ENCODE assay signal across 8 mouse cellular contexts in genomic region chr8:117172904-117173303, GRCm38 (mm10). TPM values are rescaled to one million over a fixed set of nuclear protein-coding genes. Genes with fewer than 3 reads are reported as not detected.
DNase-seq lines count a peak whose midpoint lies in the region; ATAC-seq and TF ChIP-seq lines count a peak whose summit lies in the region.

No protein-coding gene starts in this region.

- TF ChIP-seq POLR2A in heart, adult 2 months (IDR thresholded peaks at IDR 0.05; ENCODE audit: insufficient read depth, low read depth, low read length) = no peak

- no peak for DNase-seq in liver, embryonic 14.5 days (ENCODE audit: low read depth in 3 of 3, low spot score in 3 of 3)
- peak; percentile 50 for DNase-seq in adrenal gland, postnatal 25 days
- peak; percentile 55 for DNase-seq in heart, adult 2 months
- no peak for DNase-seq in left cerebral cortex, adult 18-20 months (ENCODE audit: low spot score in 2 of 2)
- DNase-seq in midbrain, embryonic 10.5 days (ENCODE audit: low spot score) = no peak

- no peaks in the 10 kb centered on the region for H3K9me3 ChIP-seq in liver, embryonic 14.5 days (ENCODE audit: control insufficient read depth, low read length)
- H3K9me3 ChIP-seq in liver, embryonic 12.5 days (replicated peaks) = no peaks in the 10 kb centered on the region
- H3K9me3 ChIP-seq in kidney, embryonic 16.5 days (ENCODE audit: low read length) = no peaks in the 10 kb centered on the region
- H3K9me3 ChIP-seq in stomach, embryonic 14.5 days (ENCODE audit: control insufficient read depth, low read depth, low read length) = no peaks in the 10 kb centered on the region
- no peaks in the 10 kb centered on the region for H3K9me3 ChIP-seq in midbrain, embryonic 10.5 days (replicated peaks)

- ATAC-seq in liver, embryonic 14.5 days (ENCODE audit: insufficient read depth) = no peak
- no peak for ATAC-seq in liver, embryonic 12.5 days
- ATAC-seq in kidney, embryonic 16.5 days (ENCODE audit: low FRiP score, low TSS enrichment) = 0 out of 2 replicates have a peak, but pooled peaks have one; percentile 39
- no peak for ATAC-seq in stomach, embryonic 14.5 days (ENCODE audit: insufficient number of reproducible peaks, insufficient read depth, low FRiP score, low read depth)

- intact Hi-C loops in heart, adult 2 months (cut with DNase I) = no loop called here

- TF ChIP-seq CTCF in liver, embryonic 14.5 days (IDR thresholded peaks at IDR 0.05; ENCODE audit: low read depth) = peak; percentile 35; the same call in 1 of the 2 replicates
- TF ChIP-seq CTCF in heart, adult 2 months (IDR thresholded peaks at IDR 0.05) = peak; percentile 65

- no peaks in the 10 kb centered on the region for H3K79me2 ChIP-seq in heart, adult 2 months (replicated peaks; ENCODE audit: control insufficient read depth, insufficient read depth, low read length)

- H3K27me3 ChIP-seq in liver, embryonic 14.5 days (ENCODE audit: control insufficient read depth, insufficient read depth, low read length) = no peaks in the 10 kb centered on the region
- no peaks in the 10 kb centered on the region for H3K27me3 ChIP-seq in liver, embryonic 12.5 days (replicated peaks)
- no peaks in the 10 kb centered on the region for H3K27me3 ChIP-seq in heart, adult 2 months (ENCODE audit: control insufficient read depth, insufficient read depth, low read length)
- no peaks in the 10 kb centered on the region for H3K27me3 ChIP-seq in kidney, embryonic 16.5 days (ENCODE audit: insufficient read depth, low read length)
- no peaks in the 10 kb centered on the region for H3K27me3 ChIP-seq in stomach, embryonic 14.5 days (ENCODE audit: control insufficient read depth, insufficient read depth, low read length)
- no peaks in the 10 kb centered on the region for H3K27me3 ChIP-seq in midbrain, embryonic 10.5 days (ENCODE audit: low read depth, poor library complexity, severe bottlenecking)

- no peak overlapping the region for H3K27ac ChIP-seq in liver, embryonic 14.5 days
- no peak overlapping the region for H3K27ac ChIP-seq in liver, embryonic 12.5 days
- H3K27ac ChIP-seq in heart, adult 2 months = no peak overlapping the region
- H3K27ac ChIP-seq in kidney, embryonic 16.5 days (ENCODE audit: low read length) = no peak overlapping the region
- H3K27ac ChIP-seq in stomach, embryonic 14.5 days (ENCODE audit: low read length) = 0 out of 2 replicates have a peak overlapping the region, but pooled peaks have one; percentile 15
- no peak overlapping the region for H3K27ac ChIP-seq in midbrain, embryonic 10.5 days (replicated peaks)

- H3K4me1 ChIP-seq in liver, embryonic 14.5 days (replicated peaks; ENCODE audit: control insufficient read depth in 2 of 2, insufficient read depth in 2 of 2, low read length in 1 of 2) = peaks cover 3 to 11% of the 10 kb centered on the region in 2 experiments
- H3K4me1 ChIP-seq in liver, embryonic 12.5 days = peaks cover 38% of the 10 kb centered on the region
- peaks cover 2% of the 10 kb centered on the region for H3K4me1 ChIP-seq in heart, adult 2 months (ENCODE audit: control insufficient read depth, insufficient read depth, low read length)
- H3K4me1 ChIP-seq in kidney, embryonic 16.5 days (ENCODE audit: insufficient read depth, low read length) = 0 out of 2 replicates have a peak, but pooled peaks cover 12% of the 10 kb centered on the region
- peaks cover 5% of the 10 kb centered on the region for H3K4me1 ChIP-seq in stomach, embryonic 14.5 days (ENCODE audit: control insufficient read depth, insufficient read depth, low read length)
- H3K4me1 ChIP-seq in midbrain, embryonic 10.5 days = no peaks in the 10 kb centered on the region

- no peak for TF ChIP-seq EP300 in liver, embryonic 14.5 days (IDR thresholded peaks at IDR 0.05; ENCODE audit: low read depth)
- no peak for TF ChIP-seq EP300 in heart, adult 2 months (IDR thresholded peaks at IDR 0.05; ENCODE audit: insufficient read depth, low read depth, low read length)

- H3K4me2 ChIP-seq in liver, embryonic 14.5 days (ENCODE audit: low read depth) = no peak overlapping the region
- H3K4me2 ChIP-seq in liver, embryonic 12.5 days = no peak overlapping the region
- no peak overlapping the region for H3K4me2 ChIP-seq in kidney, embryonic 16.5 days (replicated peaks; ENCODE audit: low read depth, low read length)
- no peak overlapping the region for H3K4me2 ChIP-seq in stomach, embryonic 14.5 days (replicated peaks; ENCODE audit: low read depth, low read length)

- H3K9ac ChIP-seq in liver, embryonic 14.5 days (replicated peaks) = no peak overlapping the region
- H3K9ac ChIP-seq in liver, embryonic 12.5 days = no peak overlapping the region
- H3K9ac ChIP-seq in heart, adult 2 months (ENCODE audit: low read depth, low read length) = no peak overlapping the region
- no peak overlapping the region for H3K9ac ChIP-seq in kidney, embryonic 16.5 days (replicated peaks; ENCODE audit: low read length)
- no peak overlapping the region for H3K9ac ChIP-seq in stomach, embryonic 14.5 days (replicated peaks; ENCODE audit: low read depth, low read length)

- H3K4me3 ChIP-seq in liver, embryonic 14.5 days (ENCODE audit: insufficient read depth in 1 of 2, low read depth in 2 of 2, low read length in 2 of 2) = no peak overlapping the region
- H3K4me3 ChIP-seq in liver, embryonic 12.5 days = no peak overlapping the region
- H3K4me3 ChIP-seq in heart, adult 2 months = no peak overlapping the region
- no peak overlapping the region for H3K4me3 ChIP-seq in kidney, embryonic 16.5 days (ENCODE audit: low read length)
- no peak overlapping the region for H3K4me3 ChIP-seq in stomach, embryonic 14.5 days (ENCODE audit: low read depth, low read length)
- H3K4me3 ChIP-seq in midbrain, embryonic 10.5 days = no peak overlapping the region

- no peaks in the 10 kb centered on the region for H3K36me3 ChIP-seq in liver, embryonic 14.5 days (replicated peaks; ENCODE audit: control insufficient read depth, insufficient read depth, low read depth)
- H3K36me3 ChIP-seq in liver, embryonic 12.5 days = peaks cover 14% of the 10 kb centered on the region
- H3K36me3 ChIP-seq in heart, adult 2 months (ENCODE audit: control insufficient read depth, insufficient read depth, low read length) = no peaks in the 10 kb centered on the region
- H3K36me3 ChIP-seq in kidney, embryonic 16.5 days (ENCODE audit: insufficient read depth, low read length) = no peaks in the 10 kb centered on the region
- H3K36me3 ChIP-seq in stomach, embryonic 14.5 days (ENCODE audit: control insufficient read depth, insufficient read depth, low read length) = no peaks in the 10 kb centered on the region; the same call in none of the 2 replicates
- peaks cover 14% of the 10 kb centered on the region for H3K36me3 ChIP-seq in midbrain, embryonic 10.5 days

- WGBS in liver, embryonic 14.5 days (ENCODE audit: insufficient replicate concordance) = 40% methylated on average over 7 of the region's 7 CpGs
- WGBS in liver, embryonic 12.5 days (ENCODE audit: insufficient replicate concordance) = 53% methylated on average over 7 of the region's 7 CpGs
- 27% methylated on average over 7 of the region's 7 CpGs for WGBS in heart, adult 2 months
- WGBS in kidney, embryonic 16.5 days = 17% methylated on average over 7 of the region's 7 CpGs
- WGBS in stomach, embryonic 14.5 days = 39% methylated on average over 7 of the region's 7 CpGs
- 72% methylated on average over 7 of the region's 7 CpGs for WGBS in midbrain, embryonic 10.5 days

RNA-seq across cellular contexts. Expression of gene Gan, which starts 15.0 kb away (rescaled TPM):
- polyA plus RNA-seq in liver, embryonic 14.5 days (2012; rRNA removed) = 1.4 and 1.6 TPM in 2 replicates
- 0.62 and 0.77 TPM in 2 replicates for polyA plus RNA-seq in liver, embryonic 14.5 days (2014; fragmentation: Nextera tagmentation; extraction: Ambion mirVana)
- 1.9 and 2.1 TPM in 2 replicates for polyA plus RNA-seq in liver, embryonic 12.5 days (2016; fragmentation: Nextera tagmentation; extraction: Ambion mirVana)
- total RNA-seq in adrenal gland, postnatal 25 days (2021) = 9.4 and 13.3 TPM in 2 replicates
- total RNA-seq in heart, adult 2 months (2021) = 1 to 10 TPM; 4.2 to 5.2 TPM
- polyA plus RNA-seq in heart, adult 2 months (2012; rRNA removed) = 1.7 and 2.6 TPM in 2 replicates
- 1.6 and 1.8 TPM in 2 replicates for polyA plus RNA-seq in kidney, embryonic 16.5 days (2015; fragmentation: Nextera tagmentation; extraction: Ambion mirVana)
- polyA plus RNA-seq in stomach, embryonic 14.5 days (2014; fragmentation: Nextera tagmentation; extraction: Ambion mirVana) = 3.9 and 4.2 TPM in 2 replicates
- total RNA-seq in left cerebral cortex, adult 18-20 months (2021) = 10 to 100 TPM; 17.9 to 18.4 TPM
- polyA plus RNA-seq in midbrain, embryonic 10.5 days (2016; fragmentation: Nextera tagmentation; extraction: Ambion mirVana) = 2.3 and 2.4 TPM in 2 replicates

Comparison
In these comparisons a context has a peak if more than half of its experiments do, and no peak if none do; other contexts are left out.
1. DNase-seq: peak in adrenal gland, postnatal 25 days (single experiment) and heart, adult 2 months (2 of 2); none in liver, embryonic 14.5 days (0 of 3), left cerebral cortex, adult 18-20 months (0 of 2) and midbrain, embryonic 10.5 days (single experiment).